Mouse (Mus musculus): ENCODE data around the gene Izumo4. TPM values are rescaled to one million over a fixed set of nuclear protein-coding genes. Genes with fewer than 3 reads are reported as not detected.

Izumo4 gene
- total and polyA plus RNA-seq, 3 experiments = 2.7 to 9.6 (median 5.9) TPM

GRCm38 (mm10) chr10:80687850-80688249 is 14.1 kb upstream of the Izumo4 start:
- Histone ChIP-seq H3K4me2 (ENCODE audit: insufficient read depth, low read depth, poor library complexity, severe bottlenecking) (no peak overlapping the region), H3K4me1 (ENCODE audit: control insufficient read depth in 1 of 2, insufficient read depth in 2 of 2) (peaks cover 21 to 58% of the 10 kb centered on the region in 2 experiments), H3K27me3 (replicated peaks) (no peaks in the 10 kb centered on the region), H3K27ac (ENCODE audit: insufficient read depth, low read depth) (no peak overlapping the region), H3K79me2 (replicated peaks; ENCODE audit: control insufficient read depth, extremely low read depth, insufficient read depth, poor library complexity, severe bottlenecking) (peaks cover under 1% of the 10 kb centered on the region; the same call in 1 of the 2 replicates), H3K9me3 (replicated peaks; ENCODE audit: low read length) (no peaks in the 10 kb centered on the region), H3K4me3 (replicated peaks in 1 of 3; ENCODE audit: low read depth in 2 of 3, low read length in 2 of 3, poor library complexity in 1 of 3) (no peak overlapping the region), H3K36me3 (replicated peaks in 1 of 2; ENCODE audit: control insufficient read depth in 1 of 2, insufficient read depth in 1 of 2, low read length in 1 of 2) (peaks cover 51 to 84% of the 10 kb centered on the region in 2 experiments), H3K9ac (ENCODE audit: insufficient read depth, low read depth) (no peak overlapping the region)
- in situ Hi-C loops (cut with MboI; ENCODE audit: low pct_ligation_motif_present, low pct_unique_long_range_greater_than_20kb, low sequenced_read_pairs) = loop anchor here (5.0 to 25.0 kb wide), 2 partner anchors 111 to 251 kb away; partner anchors contain the start of genes Klf16 and Tcf3
- dilution Hi-C loops (cut with MboI; ENCODE audit: extremely low pct_ligation_motif_present, extremely low pct_unique_long_range_greater_than_20kb, low sequenced_read_pairs) = no loop called here
- no peak for DNase-seq (ENCODE audit: extremely low read depth)
- no peak for TF ChIP-seq CHD1 (IDR thresholded peaks at IDR 0.05; ENCODE audit: low read depth, low read length)
- peak; percentile 72 for TF ChIP-seq RAD21 (IDR thresholded peaks at IDR 0.05; ENCODE audit: low read depth, low read length)
- TF ChIP-seq SMC3 (IDR thresholded peaks at IDR 0.05; ENCODE audit: low read depth, low read length) = peak; percentile 68
- TF ChIP-seq MAX (IDR thresholded peaks at IDR 0.05; ENCODE audit: low read length) = no peak
- no peak for TF ChIP-seq CHD2 (IDR thresholded peaks at IDR 0.05; ENCODE audit: low read length)
- TF ChIP-seq JUND (conservative IDR thresholded peaks at IDR 0.05; ENCODE audit: low read depth, low read length) = no peak
- TF ChIP-seq MXI1 (IDR thresholded peaks at IDR 0.05; ENCODE audit: low read depth, low read length) = no peak
- no peak for TF ChIP-seq GABPA (IDR thresholded peaks at IDR 0.05; ENCODE audit: insufficient replicate concordance, low read depth, low read length)
- no peak for TF ChIP-seq USF2 (conservative IDR thresholded peaks at IDR 0.05; ENCODE audit: low read depth, low read length)
- TF ChIP-seq TCF12 (IDR thresholded peaks at IDR 0.05; ENCODE audit: low read depth, low read length) = no peak
- TF ChIP-seq TBP (conservative IDR thresholded peaks at IDR 0.05; ENCODE audit: low read depth, low read length) = no peak
- TF ChIP-seq CTCF (conservative IDR thresholded peaks at IDR 0.05 in 1 of 2, IDR thresholded peaks at IDR 0.05 in 1 of 2; ENCODE audit: low read depth in 2 of 2, low read length in 2 of 2) = peak; percentile 23 to 72; a peak in 2 of 4 replicates
- no peak for TF ChIP-seq MYC (IDR thresholded peaks at IDR 0.05; ENCODE audit: low read depth, low read length)

- dilution Hi-C loops (cut with MboI; ENCODE audit: extremely low pct_ligation_motif_present, extremely low pct_unique_long_range_greater_than_20kb, low sequenced_read_pairs) (no loop called here), in situ Hi-C loops (cut with MboI; ENCODE audit: low pct_ligation_motif_present, low pct_unique_long_range_greater_than_20kb, low sequenced_read_pairs) (loop anchor here (25.0 kb wide), 1 partner anchor 255 kb away; the partner anchor contains the start of gene Tcf3)
- Histone ChIP-seq H3K4me1 (ENCODE audit: control insufficient read depth in 1 of 2, insufficient read depth in 2 of 2) (peaks cover 38 to 79% of the 10 kb centered on the region in 2 experiments), H3K27ac (ENCODE audit: insufficient read depth, low read depth) (peak overlapping the region; percentile 100), H3K79me2 (replicated peaks; ENCODE audit: control insufficient read depth, extremely low read depth, insufficient read depth, poor library complexity, severe bottlenecking) (peaks cover 7% of the 10 kb centered on the region; the same call in 1 of the 2 replicates), H3K27me3 (replicated peaks) (no peaks in the 10 kb centered on the region), H3K36me3 (replicated peaks in 1 of 2; ENCODE audit: control insufficient read depth in 1 of 2, insufficient read depth in 1 of 2, low read length in 1 of 2) (peaks cover 26 to 48% of the 10 kb centered on the region in 2 experiments), H3K4me2 (ENCODE audit: insufficient read depth, low read depth, poor library complexity, severe bottlenecking) (peak overlapping the region; percentile 91), H3K9me3 (replicated peaks; ENCODE audit: low read length) (no peaks in the 10 kb centered on the region), H3K9ac (ENCODE audit: insufficient read depth, low read depth) (peak overlapping the region; percentile 61), H3K4me3 (replicated peaks in 1 of 3; ENCODE audit: low read depth in 2 of 3, low read length in 2 of 3, poor library complexity in 1 of 3) (peak overlapping the region; percentile 35 to 56 (median 49))
- peak; percentile 76 for DNase-seq (ENCODE audit: extremely low read depth)
- TF ChIP-seq JUND (conservative IDR thresholded peaks at IDR 0.05; ENCODE audit: low read depth, low read length) (0 out of 2 replicates have a peak, but pooled peaks have one; percentile 13), CHD2 (IDR thresholded peaks at IDR 0.05; ENCODE audit: low read length) (no peak; the same call in 1 of the 2 replicates), GABPA (IDR thresholded peaks at IDR 0.05; ENCODE audit: insufficient replicate concordance, low read depth, low read length) (no peak), CHD1 (IDR thresholded peaks at IDR 0.05; ENCODE audit: low read depth, low read length) (peak; percentile 30; the same call in 1 of the 2 replicates), POLR2AphosphoS2 (IDR thresholded peaks at IDR 0.05; ENCODE audit: low read depth, low read length) (peak; percentile 40; the same call in 1 of the 2 replicates), MEF2A (IDR thresholded peaks at IDR 0.05; ENCODE audit: borderline replicate concordance, low read depth, low read length) (peak; percentile 31; the same call in 1 of the 2 replicates), ETS1 (conservative IDR thresholded peaks at IDR 0.05; ENCODE audit: low read depth, low read length) (peak; percentile 6; the same call in 1 of the 2 replicates), UBTF (IDR thresholded peaks at IDR 0.05; ENCODE audit: low read depth, low read length) (no peak), ZNF384 (IDR thresholded peaks at IDR 0.05; ENCODE audit: low read depth, low read length) (peak; percentile 72), RCOR1 (conservative IDR thresholded peaks at IDR 0.05; ENCODE audit: low read depth, low read length) (no peak), ZKSCAN1 (IDR thresholded peaks at IDR 0.05; ENCODE audit: borderline replicate concordance, low read depth, low read length) (no peak), HCFC1 (IDR thresholded peaks at IDR 0.05; ENCODE audit: low read depth, low read length) (peak; percentile 58), USF1 (IDR thresholded peaks at IDR 0.05; ENCODE audit: low read depth, low read length) (no peak), NELFE (IDR thresholded peaks at IDR 0.05; ENCODE audit: low read depth, low read length) (0 out of 2 replicates have a peak, but pooled peaks have one; percentile 37), TCF12 (IDR thresholded peaks at IDR 0.05; ENCODE audit: low read depth, low read length) (no peak; the same call in 1 of the 2 replicates), BHLHE40 (IDR thresholded peaks at IDR 0.05; ENCODE audit: low read depth, low read length) (0 out of 2 replicates have a peak, but pooled peaks have one; percentile 48), IRF4 (IDR thresholded peaks at IDR 0.05; ENCODE audit: low read depth, low read length) (peak; percentile 40), MAFK (IDR thresholded peaks at IDR 0.05; ENCODE audit: insufficient replicate concordance, low read length) (no peak), E2F4 (IDR thresholded peaks at IDR 0.05; ENCODE audit: insufficient replicate concordance, low read depth, low read length) (no peak), JUN (IDR thresholded peaks at IDR 0.05; ENCODE audit: insufficient read depth, low read depth, low read length) (no peak)
These were observed 9.5 kb upstream of the Izumo4 start for GRCm38 (mm10) chr10:80692249-80693165.

Measured in CH12.LX (cell line).